Mouse (Mus musculus): Measurements from ENCODE around the gene Spry2.

The Spry2 gene

DNA sequence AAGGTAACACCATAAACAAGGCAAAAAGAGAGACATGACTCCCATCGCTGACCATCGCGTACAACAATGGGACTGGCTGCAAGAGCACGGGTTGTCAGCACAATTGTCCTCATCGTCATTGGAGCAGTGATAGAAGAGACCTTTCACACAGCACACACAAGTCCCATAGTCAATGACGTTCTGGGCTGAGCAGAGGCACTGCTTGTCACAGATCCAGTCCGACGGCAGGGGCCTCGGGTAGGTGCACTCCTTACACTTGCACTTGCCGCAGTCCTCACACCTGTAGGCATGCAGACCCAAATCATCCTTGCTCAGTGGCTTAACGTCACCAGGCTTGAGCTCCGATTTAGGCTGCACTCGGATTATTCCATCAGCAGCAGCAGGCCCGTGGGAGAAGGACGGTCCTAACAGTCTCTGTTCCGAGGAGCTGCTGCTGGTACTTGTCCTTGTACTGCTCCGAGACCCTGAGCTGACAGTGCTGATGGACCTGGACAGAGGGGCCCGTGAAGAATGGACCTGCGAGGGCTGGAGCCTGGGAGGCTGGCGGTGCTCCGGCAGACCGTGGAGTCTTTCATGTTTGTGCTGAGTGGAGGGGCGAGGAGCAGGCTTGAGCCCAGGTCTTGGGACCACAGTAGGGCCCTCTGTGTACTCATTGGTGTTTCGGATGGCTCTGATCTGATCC is 3.5 kb downstream of the Spry2 start:
- DNase-seq, result no peak

GRCm38 (mm10) chr14:105890516-105891231 is 5.9 kb downstream of the Spry2 start:
- DNase-seq, result no peak

DNA sequence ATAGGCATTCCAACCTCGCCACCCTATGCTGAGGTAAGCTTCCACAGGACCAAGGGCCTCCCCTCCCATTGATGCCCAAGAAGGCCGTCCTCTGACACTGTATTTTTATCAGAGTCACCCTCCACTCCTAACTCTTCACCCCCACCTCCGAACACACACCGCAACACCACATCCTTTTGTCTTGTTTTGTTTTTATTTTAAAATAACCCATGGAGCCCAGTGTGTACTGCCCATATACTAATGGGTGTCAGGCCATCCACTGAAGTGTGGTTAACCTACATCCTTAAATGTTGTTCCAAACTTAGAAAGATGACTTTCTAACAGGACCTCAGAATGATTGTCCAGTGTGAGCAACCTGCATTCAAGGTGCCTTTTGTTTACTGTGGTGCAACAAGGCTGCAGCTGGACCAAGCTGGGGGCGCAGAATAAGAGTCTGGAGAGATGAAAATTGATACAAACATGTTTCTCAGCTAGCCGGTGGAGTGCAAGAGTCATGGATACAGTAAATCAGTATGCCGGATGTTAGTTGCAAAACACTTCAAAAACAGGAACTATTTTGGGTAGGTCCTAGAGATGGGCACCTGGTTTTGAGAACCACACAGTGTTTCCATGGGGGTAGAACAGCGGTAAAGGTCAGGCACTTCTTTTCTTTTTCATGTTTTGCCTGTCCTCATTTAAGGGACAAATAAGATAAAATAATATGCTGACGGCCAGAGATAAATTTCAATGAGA is 9.8 kb downstream of the Spry2 start:
- no peak for DNase-seq

DNA sequence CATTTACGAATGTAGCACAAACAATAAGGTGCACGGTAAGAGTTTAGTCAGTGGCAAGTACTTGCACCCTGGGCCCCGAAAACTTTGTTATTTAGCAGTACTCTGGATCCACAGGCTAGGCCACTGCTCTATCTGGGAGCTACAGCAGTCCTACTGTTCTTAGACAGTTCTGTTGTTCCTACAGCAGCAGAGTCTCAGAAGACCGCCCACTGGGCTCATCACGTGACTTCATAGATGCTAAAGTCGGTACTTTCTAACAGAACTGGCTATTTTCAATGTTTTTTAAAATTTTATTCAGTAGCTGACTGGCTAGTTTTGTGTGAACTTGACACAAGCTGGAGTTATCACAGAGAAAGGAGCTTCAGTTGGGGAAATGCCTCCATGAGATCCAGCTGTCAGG is 11.4 kb downstream of the Spry2 start:
- DNase-seq, result no peak

- no peak for DNase-seq
Measured at GRCm38 (mm10) chr14:105883215-105883614, 13.4 kb downstream of the Spry2 start.

- DNase-seq, result no peak
Measured at GRCm38 (mm10) chr14:105878359-105878758, 18.3 kb downstream of the Spry2 start.

GRCm38 (mm10) chr14:105876375-105876774 is 20.2 kb downstream of the Spry2 start:
- no peak for DNase-seq

- no peak for DNase-seq
Measured at GRCm38 (mm10) chr14:105870370-105870936, 26.2 kb downstream of the Spry2 start.

- no peak for DNase-seq
Measured at GRCm38 (mm10) chr14:105865381-105865938, 31.2 kb downstream of the Spry2 start.

- no peak for DNase-seq
Measured at GRCm38 (mm10) chr14:105862199-105862598, 34.4 kb downstream of the Spry2 start.

DNA sequence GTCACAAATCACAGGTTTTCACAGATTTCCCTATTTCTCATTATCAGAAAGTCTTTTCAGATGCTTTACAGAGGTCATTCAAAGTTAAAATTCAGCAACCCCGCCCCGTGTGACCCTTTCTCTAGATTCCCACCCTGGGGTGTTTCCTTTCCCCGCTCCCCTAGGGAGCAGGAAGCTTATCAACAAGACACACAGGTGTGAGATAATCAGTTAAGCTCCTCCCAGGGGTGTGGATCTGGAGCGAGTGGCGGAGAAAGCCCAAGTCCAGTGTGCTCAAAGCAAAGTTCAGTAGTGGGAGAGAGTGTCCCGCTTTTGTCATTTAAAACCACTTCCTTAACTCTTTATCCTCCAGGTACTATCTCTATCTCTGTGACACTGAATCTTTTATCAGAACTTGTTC is 35.7 kb downstream of the Spry2 start:
- DNase-seq, result no peak

GRCm38 (mm10) chr14:105860276-105860675 is 36.3 kb downstream of the Spry2 start:
- DNase-seq, result no peak

- no peak for DNase-seq
Measured at GRCm38 (mm10) chr14:105859876-105860275, 36.7 kb downstream of the Spry2 start.

GRCm38 (mm10) chr14:105859368-105859767 is 37.3 kb downstream of the Spry2 start:
- DNase-seq, result no peak

DNA sequence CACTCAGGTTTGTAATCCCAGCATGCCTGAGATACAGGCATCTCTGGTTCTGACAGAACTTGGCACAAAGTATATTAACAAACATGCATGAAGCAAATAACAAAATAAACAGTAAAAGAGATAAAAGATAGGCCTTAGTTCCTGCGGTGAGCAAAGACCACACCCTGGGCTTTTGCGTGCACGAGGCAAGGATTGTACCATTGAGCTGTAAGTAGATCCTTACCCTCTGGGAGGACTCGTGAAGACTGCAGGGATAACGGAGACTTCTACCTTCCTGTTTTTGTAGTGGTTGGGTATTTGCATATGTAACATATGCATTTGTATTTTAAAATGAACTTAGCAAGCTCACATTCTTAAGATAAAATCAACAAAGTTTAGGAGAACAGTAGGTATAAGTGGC is 37.7 kb downstream of the Spry2 start:
- DNase-seq, result no peak

DNA sequence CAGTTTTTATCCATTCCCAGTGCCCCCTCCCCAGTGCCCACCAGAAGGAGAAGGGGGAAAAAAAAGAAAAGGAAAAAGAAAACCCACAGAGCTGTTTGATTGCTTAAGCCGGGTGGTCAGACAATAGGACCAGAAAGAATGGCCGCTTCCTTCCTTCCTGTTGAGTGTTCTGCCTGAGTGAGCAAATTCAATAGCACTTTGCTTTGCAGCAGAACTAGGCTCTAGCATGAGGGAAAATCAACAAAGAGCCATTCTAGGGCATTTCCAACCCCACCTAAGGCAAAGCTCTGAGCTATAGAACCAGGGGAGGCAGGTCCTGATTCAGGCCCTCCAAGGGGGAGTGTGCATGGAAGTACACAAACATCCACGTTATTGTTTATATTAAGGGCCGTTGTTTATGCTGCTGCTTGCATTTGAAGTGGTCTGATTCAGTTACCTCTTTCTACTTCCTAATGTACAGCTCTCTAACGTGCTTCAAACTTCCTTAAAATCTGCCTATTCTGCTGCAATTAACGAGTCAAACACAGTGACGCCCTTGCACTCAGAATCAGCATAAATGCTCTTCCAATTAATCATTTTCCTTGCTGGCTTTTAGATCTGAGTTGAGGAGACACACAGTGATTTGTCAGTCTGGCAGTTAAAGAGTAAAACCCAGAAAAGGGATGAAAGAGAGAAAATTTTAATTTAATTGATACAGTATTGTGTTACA is 45.1 kb downstream of the Spry2 start:
- no peak for DNase-seq

All from thymus, postnatal 14 days (tissue).